Mouse (Mus musculus) embryonic facial prominence, embryonic 12.5 days (tissue): ENCODE results near the gene Rbm24. TPM values are rescaled to one million over a fixed set of nuclear protein-coding genes. Genes with fewer than 3 reads are reported as not detected.

Source experiments
- polyA plus RNA-seq: library from polyadenylated mRNA; unstranded; fragments of >200 nt; fragmentation: Nextera tagmentation; extraction: Ambion mirVana; gene quantifications from 2 replicates; pipeline ENCODE4 v1.2.1, GENCODE M21; 2016

Gene Rbm24
- polyA plus RNA-seq, 1 experiment from 2014 or later: 5.2 TPM

Other genes with a start within 250 kb of the Rbm24 start
- 0.31 and 0.50 TPM in 2 replicates for gene Stmnd1, start 144.7 kb upstream of the Rbm24 start, polyA plus RNA-seq
- 9.9 and 12.4 TPM in 2 replicates for gene Cap2, start 83.4 kb downstream of the Rbm24 start, polyA plus RNA-seq